Mouse (Mus musculus): ENCODE measurements at regions not wholly inside any gene's neighbourhood (a gene's known extent, or its start where the extent isn't known, plus 50 kb on each side); places are given as distances from the start of the nearest gene placed in this dataset.

GRCm38 (mm10) chrX:97434327-97434726 lies 57.3 kb upstream of the Eda2r start:
- DNase-seq (ENCODE audit: low read depth, low spot score) = no peak

GRCm38 (mm10) chrX:97431391-97431803 lies 54.4 kb upstream of the Eda2r start:
- DNase-seq (ENCODE audit: low read depth, low spot score) = peak; percentile 43
